Mouse (Mus musculus) brain, embryonic 14.5 days (tissue): ENCODE results near the gene Senp3.

Experiments used
- CTCF ChIP-seq: fragments of 200-500 bp; IDR thresholded peaks from 2 replicates; pipeline ENCODE4 v1.5.1; 2012; ENCODE audit warnings: inconsistent platforms, mild to moderate bottlenecking, moderate library complexity, borderline replicate concordance; ENCODE audit not compliant: insufficient read depth, insufficient read length; ENCODE audit errors: extremely low read depth
- POLR2A ChIP-seq: fragments of 200-500 bp; IDR thresholded peaks from 2 replicates; pipeline ENCODE4 v1.6.1; 2012; ENCODE audit warnings: mild to moderate bottlenecking, inconsistent platforms, borderline replicate concordance; ENCODE audit not compliant: poor library complexity, insufficient read depth, insufficient read length, severe bottlenecking; ENCODE audit errors: extremely low read depth

- no peak for TF ChIP-seq POLR2A
- TF ChIP-seq CTCF, result no peak
These were observed 44.1 kb upstream of the Senp3 start for GRCm38 (mm10) chr11:69725951-69726350.
